Mouse (Mus musculus) neural tube, embryonic 12.5 days (tissue): Measurements from ENCODE around the gene Arntl2. TPM values are rescaled to one million over a fixed set of nuclear protein-coding genes. Genes with fewer than 3 reads are reported as not detected.

Experiments
- ATAC-seq: fragments of 200-750 bp; cut with Nextera tagmentation; 2 replicates; pipeline ENCODE4 v1.8.0; 2017; ENCODE audit warnings: low read depth, mild to moderate bottlenecking, moderate TSS enrichment, moderate library complexity; ENCODE audit not compliant: low FRiP score
- H3K27ac ChIP-seq: fragments of 300-500 bp; sonication (generic); 2 replicates; pipeline ENCODE4 v1.5.1; 2016
- H3K27me3 ChIP-seq: fragments of 300-500 bp; sonication (generic); replicated peaks from 2 replicates; pipeline ENCODE4 v1.6.1; 2016; ENCODE audit warnings: mild to moderate bottlenecking
- H3K36me3 ChIP-seq: fragments of 300-500 bp; sonication (generic); 2 replicates; pipeline ENCODE4 v1.6.1; 2016; ENCODE audit warnings: mild to moderate bottlenecking
- H3K4me1 ChIP-seq: fragments of 300-500 bp; sonication (generic); 2 replicates; pipeline ENCODE4 v1.6.1; 2016
- H3K4me2 ChIP-seq: fragments of 300-500 bp; sonication (generic); replicated peaks from 2 replicates; pipeline ENCODE4 v1.6.1; 2016; ENCODE audit warnings: mild to moderate bottlenecking
- H3K4me3 ChIP-seq: fragments of 300-500 bp; sonication (generic); 2 replicates; pipeline ENCODE4 v1.5.1; 2016
- H3K9ac ChIP-seq: fragments of 300-500 bp; sonication (generic); 2 replicates; pipeline ENCODE4 v1.6.1; 2016; ENCODE audit warnings: mild to moderate bottlenecking
- H3K9me3 ChIP-seq: fragments of 300-500 bp; sonication (generic); 2 replicates; pipeline ENCODE4 v1.6.1; 2016; ENCODE audit warnings: mild to moderate bottlenecking
- WGBS: fragments of 180-500 bp; shearing (Covaris S2); methylation state at CpG from one replicate; pipeline ENCODE4 v1.1.7; 2016; 5-methylcytosine and 5-hydroxymethylcytosine counted together
- polyA plus RNA-seq: library from polyadenylated mRNA; unstranded; fragments of >200 nt; fragmentation: Nextera tagmentation; extraction: Ambion mirVana; gene quantifications from 2 replicates; pipeline ENCODE4 v1.2.1, GENCODE M21; 2016

Arntl2 gene
- 1.9 and 2.5 TPM in 2 replicates for polyA plus RNA-seq

- 0 out of 2 replicates have a peak, but pooled peaks cover 11% of the 10 kb centered on the region for H3K27me3 ChIP-seq
- H3K4me2 ChIP-seq = peak within 1 kb of the TSS; percentile 85
- ATAC-seq = peak; percentile 91
- peak within 1 kb of the TSS; percentile 57; the same call in 1 of the 2 replicates for H3K9ac ChIP-seq
- H3K4me1 ChIP-seq = peaks cover 11% of the 10 kb centered on the region
- H3K27ac ChIP-seq = no peak within 1 kb of the TSS
- peak within 1 kb of the TSS; percentile 40 for H3K4me3 ChIP-seq
- H3K9me3 ChIP-seq = no peaks in the 10 kb centered on the region
- no peaks in the 10 kb centered on the region for H3K36me3 ChIP-seq
- 2% methylated on average over 36 of the region's 36 CpGs for WGBS
Measured at GRCm38 (mm10) chr6:146795924-146796545, at the start of gene Arntl2. Gene Arntl2, plus strand, starts transcription at chr6:146796055.

- Histone ChIP-seq H3K4me2 (no peak overlapping the region), H3K4me3 (no peak overlapping the region), H3K27me3 (no peaks in the 10 kb centered on the region), H3K9me3 (no peaks in the 10 kb centered on the region), H3K9ac (no peak overlapping the region), H3K4me1 (no peaks in the 10 kb centered on the region), H3K27ac (no peak overlapping the region), H3K36me3 (no peaks in the 10 kb centered on the region)
- 89% methylated on average over 5 of the region's 5 CpGs for WGBS
- ATAC-seq = no peak
Measured at GRCm38 (mm10) chr6:146746577-146746976, 49.3 kb upstream of the Arntl2 start.

GRCm38 (mm10) chr6:146747057-146747456, 48.8 kb upstream of the Arntl2 start:
- H3K4me1 ChIP-seq = no peaks in the 10 kb centered on the region
- H3K4me2 ChIP-seq = no peak overlapping the region
- H3K4me3 ChIP-seq = no peak overlapping the region
- H3K9ac ChIP-seq = no peak overlapping the region
- no peak overlapping the region for H3K27ac ChIP-seq
- no peaks in the 10 kb centered on the region for H3K27me3 ChIP-seq
- no peaks in the 10 kb centered on the region for H3K36me3 ChIP-seq
- no peak for ATAC-seq
- no peaks in the 10 kb centered on the region for H3K9me3 ChIP-seq

GRCm38 (mm10) chr6:146748271-146748670, 47.6 kb upstream of the Arntl2 start:
- Histone ChIP-seq H3K4me2 (no peak overlapping the region), H3K4me3 (no peak overlapping the region), H3K9me3 (no peaks in the 10 kb centered on the region), H3K4me1 (no peaks in the 10 kb centered on the region), H3K36me3 (no peaks in the 10 kb centered on the region), H3K27ac (no peak overlapping the region), H3K27me3 (no peaks in the 10 kb centered on the region), H3K9ac (no peak overlapping the region)
- 92% methylated on average over 1 of the region's 1 CpGs for WGBS
- no peak for ATAC-seq

GRCm38 (mm10) chr6:146751671-146752070, 44.2 kb upstream of the Arntl2 start:
- no peaks in the 10 kb centered on the region for H3K27me3 ChIP-seq
- no peak for ATAC-seq
- H3K4me3 ChIP-seq = no peak overlapping the region
- 65% methylated on average over 1 of the region's 1 CpGs for WGBS
- H3K4me1 ChIP-seq = peaks cover 3% of the 10 kb centered on the region
- H3K4me2 ChIP-seq = no peak overlapping the region
- no peak overlapping the region for H3K9ac ChIP-seq
- H3K27ac ChIP-seq = no peak overlapping the region
- no peaks in the 10 kb centered on the region for H3K36me3 ChIP-seq
- no peaks in the 10 kb centered on the region for H3K9me3 ChIP-seq

- 96% methylated on average over 2 of the region's 2 CpGs for WGBS
- no peaks in the 10 kb centered on the region for H3K36me3 ChIP-seq
- no peaks in the 10 kb centered on the region for H3K9me3 ChIP-seq
- H3K27ac ChIP-seq = no peak overlapping the region
- ATAC-seq = no peak
- no peak overlapping the region for H3K9ac ChIP-seq
- no peaks in the 10 kb centered on the region for H3K27me3 ChIP-seq
- no peak overlapping the region for H3K4me2 ChIP-seq
- H3K4me1 ChIP-seq = peaks cover 3% of the 10 kb centered on the region
- H3K4me3 ChIP-seq = no peak overlapping the region
Measured at GRCm38 (mm10) chr6:146752178-146752577, 43.7 kb upstream of the Arntl2 start.

GRCm38 (mm10) chr6:146752612-146753011, 43.2 kb upstream of the Arntl2 start:
- Histone ChIP-seq H3K36me3 (no peaks in the 10 kb centered on the region), H3K4me2 (no peak overlapping the region), H3K9ac (no peak overlapping the region), H3K4me1 (peaks cover 3% of the 10 kb centered on the region), H3K27ac (no peak overlapping the region), H3K9me3 (no peaks in the 10 kb centered on the region), H3K4me3 (no peak overlapping the region), H3K27me3 (no peaks in the 10 kb centered on the region)
- ATAC-seq = no peak
- WGBS = 84% methylated on average over 1 of the region's 1 CpGs

GRCm38 (mm10) chr6:146753560-146754160, 42.2 kb upstream of the Arntl2 start:
- Histone ChIP-seq H3K4me3 (no peak overlapping the region), H3K27me3 (no peaks in the 10 kb centered on the region), H3K9me3 (no peaks in the 10 kb centered on the region), H3K36me3 (no peaks in the 10 kb centered on the region), H3K4me1 (peaks cover 3% of the 10 kb centered on the region), H3K4me2 (no peak overlapping the region), H3K27ac (no peak overlapping the region), H3K9ac (no peak overlapping the region)
- WGBS = 76% methylated on average over 2 of the region's 2 CpGs
- no peak for ATAC-seq

- Histone ChIP-seq H3K4me2 (no peak overlapping the region), H3K9ac (no peak overlapping the region), H3K36me3 (no peaks in the 10 kb centered on the region), H3K9me3 (no peaks in the 10 kb centered on the region), H3K4me1 (peaks cover 3% of the 10 kb centered on the region), H3K27ac (no peak overlapping the region), H3K4me3 (no peak overlapping the region), H3K27me3 (no peaks in the 10 kb centered on the region)
- ATAC-seq = no peak
- WGBS = 96% methylated on average over 2 of the region's 2 CpGs
Measured at GRCm38 (mm10) chr6:146755136-146755535, 40.7 kb upstream of the Arntl2 start.

- H3K9me3 ChIP-seq = no peaks in the 10 kb centered on the region
- no peak for ATAC-seq
- H3K9ac ChIP-seq = no peak overlapping the region
Measured at GRCm38 (mm10) chr6:146755679-146756078, 40.2 kb upstream of the Arntl2 start.

GRCm38 (mm10) chr6:146759027-146759426, 36.8 kb upstream of the Arntl2 start:
- H3K4me3 ChIP-seq = no peak overlapping the region
- WGBS = 91% methylated on average over 2 of the region's 2 CpGs
- H3K27me3 ChIP-seq = no peaks in the 10 kb centered on the region
- H3K36me3 ChIP-seq = 0 out of 2 replicates have a peak, but pooled peaks cover 4% of the 10 kb centered on the region
- H3K9me3 ChIP-seq = no peaks in the 10 kb centered on the region
- H3K4me1 ChIP-seq = no peaks in the 10 kb centered on the region; the same call in 1 of the 2 replicates
- H3K27ac ChIP-seq = no peak overlapping the region
- no peak for ATAC-seq
- H3K4me2 ChIP-seq = no peak overlapping the region
- no peak overlapping the region for H3K9ac ChIP-seq

More at GRCm38 (mm10) chr6:146755679-146756078, 40.2 kb upstream of the Arntl2 start:
- Histone ChIP-seq H3K4me3 (no peak overlapping the region), H3K4me1 (peaks cover 3% of the 10 kb centered on the region), H3K36me3 (no peaks in the 10 kb centered on the region), H3K27me3 (no peaks in the 10 kb centered on the region), H3K4me2 (no peak overlapping the region), H3K27ac (no peak overlapping the region)
- 92% methylated on average over 4 of the region's 4 CpGs for WGBS

GRCm38 (mm10) chr6:146760022-146760421, 35.8 kb upstream of the Arntl2 start:
- H3K4me3 ChIP-seq = no peak overlapping the region
- H3K27ac ChIP-seq = no peak overlapping the region
- WGBS = 100% methylated on average over 2 of the region's 2 CpGs
- no peaks in the 10 kb centered on the region; the same call in 1 of the 2 replicates for H3K4me1 ChIP-seq
- ATAC-seq = no peak
- no peaks in the 10 kb centered on the region for H3K9me3 ChIP-seq
- no peak overlapping the region for H3K9ac ChIP-seq
- H3K27me3 ChIP-seq = no peaks in the 10 kb centered on the region
- 0 out of 2 replicates have a peak, but pooled peaks cover 4% of the 10 kb centered on the region for H3K36me3 ChIP-seq
- H3K4me2 ChIP-seq = no peak overlapping the region

- 0 out of 2 replicates have a peak, but pooled peaks cover 4% of the 10 kb centered on the region for H3K36me3 ChIP-seq
- H3K27ac ChIP-seq = no peak overlapping the region
- H3K27me3 ChIP-seq = no peaks in the 10 kb centered on the region
- H3K9ac ChIP-seq = no peak overlapping the region
- H3K4me2 ChIP-seq = no peak overlapping the region
- H3K9me3 ChIP-seq = no peaks in the 10 kb centered on the region
- H3K4me3 ChIP-seq = no peak overlapping the region
- no peak for ATAC-seq
- H3K4me1 ChIP-seq = no peaks in the 10 kb centered on the region; the same call in 1 of the 2 replicates
- WGBS = 71% methylated on average over 4 of the region's 4 CpGs
Measured at GRCm38 (mm10) chr6:146760736-146761135, 35.1 kb upstream of the Arntl2 start.
